Mouse (Mus musculus) hindbrain, embryonic 13.5 days (tissue): ENCODE data around the gene Fam168a. TPM values are rescaled to one million over a fixed set of nuclear protein-coding genes. Genes with fewer than 3 reads are reported as not detected.
A peak's percentile ranks its signal among the peaks of the same experiment; 100 is the strongest.
"Not testable (repeated sequence)": the region's sequence is repeated elsewhere in the genome, so short reads cannot be mapped to it uniquely, and the experiment has no call there.

Experiments
- ATAC-seq: fragments of 200-750 bp; cut with Nextera tagmentation; 2 replicates; pipeline ENCODE4 v1.8.0; 2017; ENCODE audit warnings: moderate TSS enrichment; ENCODE audit not compliant: low FRiP score
- H3K27ac ChIP-seq: fragments of 300-500 bp; sonication (generic); 2 replicates; pipeline ENCODE4 v1.5.1; 2015; ENCODE audit warnings: inconsistent platforms, mild to moderate bottlenecking, moderate library complexity
- H3K27me3 ChIP-seq: fragments of 300-500 bp; sonication (generic); 2 replicates; pipeline ENCODE4 v1.6.1; 2015; ENCODE audit warnings: mild to moderate bottlenecking, inconsistent platforms
- H3K36me3 ChIP-seq: fragments of 300-500 bp; sonication (generic); 2 replicates; pipeline ENCODE4 v1.6.1; 2015; ENCODE audit warnings: mild to moderate bottlenecking, inconsistent platforms
- H3K4me1 ChIP-seq: fragments of 300-500 bp; sonication (generic); replicated peaks from 2 replicates; pipeline ENCODE4 v1.6.1; 2015; ENCODE audit warnings: inconsistent platforms
- H3K4me2 ChIP-seq: fragments of 300-500 bp; sonication (generic); 2 replicates; pipeline ENCODE4 v1.6.1; 2015; ENCODE audit warnings: inconsistent platforms, mild to moderate bottlenecking, moderate library complexity
- H3K4me3 ChIP-seq: fragments of 300-500 bp; sonication (generic); 2 replicates; pipeline ENCODE4 v1.5.1; 2015; ENCODE audit warnings: mild to moderate bottlenecking, inconsistent platforms
- H3K9ac ChIP-seq: fragments of 300-500 bp; sonication (generic); 2 replicates; pipeline ENCODE4 v1.6.1; 2015; ENCODE audit warnings: mild to moderate bottlenecking, inconsistent platforms
- H3K9me3 ChIP-seq: fragments of 300-500 bp; sonication (generic); 2 replicates; pipeline ENCODE4 v1.6.1; 2016; ENCODE audit warnings: inconsistent platforms
- WGBS: fragments of 180-500 bp; shearing (Covaris S2); methylation state at CpG from one replicate; pipeline ENCODE4 v1.1.7; 2015; 5-methylcytosine and 5-hydroxymethylcytosine counted together
- polyA plus RNA-seq: library from polyadenylated mRNA; unstranded; fragments of >200 nt; fragmentation: Nextera tagmentation; extraction: Ambion mirVana; gene quantifications from 2 replicates; pipeline ENCODE4 v1.2.1, GENCODE M21; 2015

The Fam168a gene
- polyA plus RNA-seq, 1 experiment from 2014 or later = 93.8 TPM

GRCm38 (mm10) chr7:100846033-100846432, 139.6 kb downstream of the Fam168a start:
- not testable (repeated sequence) for H3K9me3 ChIP-seq, H3K4me3 ChIP-seq, H3K4me2 ChIP-seq, H3K27me3 ChIP-seq, H3K9ac ChIP-seq, ATAC-seq, H3K4me1 ChIP-seq, H3K27ac ChIP-seq
- peaks cover 13% of the 10 kb centered on the region; the same call in 1 of the 2 replicates for H3K36me3 ChIP-seq
- WGBS = 79% methylated on average over 7 of the region's 7 CpGs

GRCm38 (mm10) chr7:100847131-100847530, 140.7 kb downstream of the Fam168a start:
- WGBS = 91% methylated on average over 6 of the region's 6 CpGs

GRCm38 (mm10) chr7:100848744-100849143, 142.3 kb downstream of the Fam168a start:
- ATAC-seq = no peak
- no peaks in the 10 kb centered on the region for H3K9me3 ChIP-seq
- no peaks in the 10 kb centered on the region for H3K27me3 ChIP-seq
- peaks cover 28% of the 10 kb centered on the region for H3K4me1 ChIP-seq
- 27% methylated on average over 6 of the region's 6 CpGs for WGBS
- H3K4me2 ChIP-seq = no peak overlapping the region
- H3K9ac ChIP-seq = no peak overlapping the region
- no peak overlapping the region for H3K27ac ChIP-seq
- no peaks in the 10 kb centered on the region for H3K36me3 ChIP-seq
- H3K4me3 ChIP-seq = no peak overlapping the region

More at GRCm38 (mm10) chr7:100847131-100847530, 140.7 kb downstream of the Fam168a start:
- Histone ChIP-seq H3K27me3 (no peaks in the 10 kb centered on the region), H3K4me2 (no peak overlapping the region), H3K4me3 (no peak overlapping the region), H3K9me3 (no peaks in the 10 kb centered on the region), H3K36me3 (peaks cover 7% of the 10 kb centered on the region; the same call in 1 of the 2 replicates), H3K27ac (no peak overlapping the region), H3K9ac (no peak overlapping the region), H3K4me1 (peaks cover 19% of the 10 kb centered on the region)
- ATAC-seq = no peak

- H3K4me3 ChIP-seq = no peak overlapping the region
- ATAC-seq = no peak
- 93% methylated on average over 2 of the region's 2 CpGs for whole genome bisulfite sequencing
Observed at GRCm38 (mm10) chr7:100849508-100849907, 143.1 kb downstream of the Fam168a start.

GRCm38 (mm10) chr7:100851481-100852356, 145.3 kb downstream of the Fam168a start:
- H3K9ac ChIP-seq = 0 out of 2 replicates have a peak overlapping the region, but pooled peaks have one; percentile 3
- ATAC-seq = no peak
- no peaks in the 10 kb centered on the region for H3K9me3 ChIP-seq
- no peak overlapping the region for H3K4me3 ChIP-seq
- H3K4me1 ChIP-seq = peaks cover 32% of the 10 kb centered on the region
- WGBS = 69% methylated on average over 9 of the region's 9 CpGs
- no peaks in the 10 kb centered on the region for H3K36me3 ChIP-seq
- no peaks in the 10 kb centered on the region for H3K27me3 ChIP-seq
- peak overlapping the region; percentile 62 for H3K27ac ChIP-seq
- H3K4me2 ChIP-seq = no peak overlapping the region

More at GRCm38 (mm10) chr7:100849508-100849907, 143.1 kb downstream of the Fam168a start:
- Histone ChIP-seq H3K9ac (no peak overlapping the region), H3K4me2 (no peak overlapping the region), H3K9me3 (no peaks in the 10 kb centered on the region), H3K4me1 (peaks cover 30% of the 10 kb centered on the region), H3K27me3 (no peaks in the 10 kb centered on the region), H3K27ac (no peak overlapping the region), H3K36me3 (no peaks in the 10 kb centered on the region)

- no peaks in the 10 kb centered on the region for H3K27me3 ChIP-seq
- no peak overlapping the region for H3K4me3 ChIP-seq
- peaks cover 38% of the 10 kb centered on the region for H3K4me1 ChIP-seq
- no peak for ATAC-seq
- H3K9ac ChIP-seq = no peak overlapping the region
- no peak overlapping the region for H3K27ac ChIP-seq
- no peak overlapping the region for H3K4me2 ChIP-seq
- 90% methylated on average over 3 of the region's 3 CpGs for WGBS
- H3K9me3 ChIP-seq = no peaks in the 10 kb centered on the region
- no peaks in the 10 kb centered on the region for H3K36me3 ChIP-seq
Observed at GRCm38 (mm10) chr7:100853396-100853795, 147.0 kb downstream of the Fam168a start.

- Histone ChIP-seq H3K27ac (no peak overlapping the region), H3K4me2 (no peak overlapping the region), H3K4me3 (no peak overlapping the region), H3K9ac (no peak overlapping the region), H3K27me3 (no peaks in the 10 kb centered on the region), H3K9me3 (no peaks in the 10 kb centered on the region), H3K36me3 (no peaks in the 10 kb centered on the region), H3K4me1 (peaks cover 38% of the 10 kb centered on the region)
- 55% methylated on average over 6 of the region's 6 CpGs for WGBS
- ATAC-seq = no peak
Observed at GRCm38 (mm10) chr7:100854137-100854814, 147.8 kb downstream of the Fam168a start.

- Histone ChIP-seq H3K27ac (no peak overlapping the region), H3K27me3 (no peaks in the 10 kb centered on the region), H3K4me1 (peaks cover 38% of the 10 kb centered on the region), H3K36me3 (no peaks in the 10 kb centered on the region), H3K4me2 (no peak overlapping the region), H3K9ac (no peak overlapping the region), H3K4me3 (no peak overlapping the region), H3K9me3 (no peaks in the 10 kb centered on the region)
- WGBS = 65% methylated on average over 5 of the region's 5 CpGs
- no peak for ATAC-seq
Observed at GRCm38 (mm10) chr7:100854861-100855260, 148.4 kb downstream of the Fam168a start.

- H3K4me2 ChIP-seq = no peak overlapping the region
- H3K36me3 ChIP-seq = no peaks in the 10 kb centered on the region
- H3K4me3 ChIP-seq = no peak overlapping the region
- no peak overlapping the region for H3K9ac ChIP-seq
- no peak overlapping the region for H3K27ac ChIP-seq
- H3K27me3 ChIP-seq = no peaks in the 10 kb centered on the region
- peaks cover 39% of the 10 kb centered on the region for H3K4me1 ChIP-seq
- ATAC-seq = no peak
- no peaks in the 10 kb centered on the region for H3K9me3 ChIP-seq
- 54% methylated on average over 4 of the region's 4 CpGs for WGBS
Observed at GRCm38 (mm10) chr7:100855300-100855699, 148.9 kb downstream of the Fam168a start.

- H3K27ac ChIP-seq = no peak overlapping the region
- no peaks in the 10 kb centered on the region for H3K9me3 ChIP-seq
- H3K4me2 ChIP-seq = no peak overlapping the region
- H3K4me3 ChIP-seq = no peak overlapping the region
- no peak for ATAC-seq
- peaks cover 6% of the 10 kb centered on the region; the same call in 1 of the 2 replicates for H3K27me3 ChIP-seq
- WGBS = 73% methylated on average over 5 of the region's 5 CpGs
- no peaks in the 10 kb centered on the region for H3K36me3 ChIP-seq
- no peak overlapping the region for H3K9ac ChIP-seq
- peaks cover 40% of the 10 kb centered on the region for H3K4me1 ChIP-seq
Observed at GRCm38 (mm10) chr7:100855795-100856573, 149.5 kb downstream of the Fam168a start.

GRCm38 (mm10) chr7:100860450-100860849, 154.0 kb downstream of the Fam168a start:
- Histone ChIP-seq H3K36me3 (no peaks in the 10 kb centered on the region), H3K27me3 (peaks cover 6% of the 10 kb centered on the region; the same call in 1 of the 2 replicates), H3K4me1 (peaks cover 25% of the 10 kb centered on the region), H3K4me2 (no peak overlapping the region), H3K9me3 (no peaks in the 10 kb centered on the region), H3K27ac (no peak overlapping the region), H3K9ac (no peak overlapping the region; the same call in 1 of the 2 replicates), H3K4me3 (no peak overlapping the region)
- ATAC-seq = no peak
- WGBS = 84% methylated on average over 3 of the region's 3 CpGs

- no peak for ATAC-seq
- no peak overlapping the region for H3K27ac ChIP-seq
- H3K27me3 ChIP-seq = peaks cover 6% of the 10 kb centered on the region; the same call in 1 of the 2 replicates
- no peak overlapping the region for H3K9ac ChIP-seq
- no peaks in the 10 kb centered on the region for H3K36me3 ChIP-seq
- H3K9me3 ChIP-seq = no peaks in the 10 kb centered on the region
- no peak overlapping the region for H3K4me2 ChIP-seq
- H3K4me1 ChIP-seq = peaks cover 24% of the 10 kb centered on the region
- 91% methylated on average over 5 of the region's 5 CpGs for WGBS
- no peak overlapping the region for H3K4me3 ChIP-seq
Observed at GRCm38 (mm10) chr7:100861209-100861608, 154.8 kb downstream of the Fam168a start.
